Mouse (Mus musculus): ENCODE data around the gene Dnase1l3. TPM values are rescaled to one million over a fixed set of nuclear protein-coding genes. Genes with fewer than 3 reads are reported as not detected.

Dnase1l3 gene
- polyA plus RNA-seq, 1 experiment from 2014 or later: 2.5 TPM

- Histone ChIP-seq H3K36me3 (ENCODE audit: control insufficient read depth, insufficient read depth) (no peaks in the 10 kb centered on the region), H3K9me3 (ENCODE audit: control insufficient read depth) (no peaks in the 10 kb centered on the region), H3K27ac (ENCODE audit: low read depth, low read length) (no peak overlapping the region), H3K9ac (ENCODE audit: low read depth, low read length) (no peak overlapping the region), H3K4me3 (ENCODE audit: low read depth, low read length) (no peak overlapping the region), H3K4me2 (replicated peaks; ENCODE audit: low read depth) (no peak overlapping the region), H3K27me3 (replicated peaks; ENCODE audit: control insufficient read depth, insufficient read depth, low read length) (no peaks in the 10 kb centered on the region), H3K4me1 (replicated peaks; ENCODE audit: control insufficient read depth, insufficient read depth, low read length) (no peaks in the 10 kb centered on the region; the same call in 1 of the 2 replicates)
- no peak for TF ChIP-seq CTCF (IDR thresholded peaks at IDR 0.05; ENCODE audit: low read depth)
- no peak for ATAC-seq
- WGBS: 97% methylated on average over 1 of the region's 1 CpGs
Measured at GRCm38 (mm10) chr14:8020011-8020410, 25.6 kb upstream of the Dnase1l3 start.

GRCm38 (mm10) chr14:8016951-8017350 is 22.6 kb upstream of the Dnase1l3 start:
- H3K27ac ChIP-seq (ENCODE audit: low read depth, low read length): peak overlapping the region; percentile 3; the same call in 1 of the 2 replicates
- WGBS: 66% methylated on average over 1 of the region's 1 CpGs
- H3K27me3 ChIP-seq (replicated peaks; ENCODE audit: control insufficient read depth, insufficient read depth, low read length): no peaks in the 10 kb centered on the region
- H3K9ac ChIP-seq (ENCODE audit: low read depth, low read length): no peak overlapping the region
- no peaks in the 10 kb centered on the region for H3K36me3 ChIP-seq (ENCODE audit: control insufficient read depth, insufficient read depth)
- no peak for ATAC-seq
- H3K4me2 ChIP-seq (replicated peaks; ENCODE audit: low read depth): no peak overlapping the region
- no peak overlapping the region for H3K4me3 ChIP-seq (ENCODE audit: low read depth, low read length)
- TF ChIP-seq CTCF (IDR thresholded peaks at IDR 0.05; ENCODE audit: low read depth): no peak
- H3K4me1 ChIP-seq (replicated peaks; ENCODE audit: control insufficient read depth, insufficient read depth, low read length): no peaks in the 10 kb centered on the region; the same call in 1 of the 2 replicates
- H3K9me3 ChIP-seq (ENCODE audit: control insufficient read depth): no peaks in the 10 kb centered on the region

- Histone ChIP-seq H3K4me2 (replicated peaks; ENCODE audit: low read depth) (peak overlapping the region; percentile 43), H3K4me3 (ENCODE audit: low read depth, low read length) (no peak overlapping the region), H3K27ac (ENCODE audit: low read depth, low read length) (peak overlapping the region; percentile 3; the same call in 1 of the 2 replicates), H3K9ac (ENCODE audit: low read depth, low read length) (no peak overlapping the region), H3K27me3 (replicated peaks; ENCODE audit: control insufficient read depth, insufficient read depth, low read length) (no peaks in the 10 kb centered on the region), H3K4me1 (replicated peaks; ENCODE audit: control insufficient read depth, insufficient read depth, low read length) (no peaks in the 10 kb centered on the region; the same call in 1 of the 2 replicates), H3K36me3 (ENCODE audit: control insufficient read depth, insufficient read depth) (no peaks in the 10 kb centered on the region), H3K9me3 (ENCODE audit: control insufficient read depth) (no peaks in the 10 kb centered on the region)
- no peak for TF ChIP-seq CTCF (IDR thresholded peaks at IDR 0.05; ENCODE audit: low read depth)
- 41% methylated on average over 6 of the region's 6 CpGs for WGBS
- peak; percentile 87 for ATAC-seq
Measured at GRCm38 (mm10) chr14:8016276-8016675, 21.9 kb upstream of the Dnase1l3 start.

GRCm38 (mm10) chr14:8015756-8016155 is 21.4 kb upstream of the Dnase1l3 start:
- no peaks in the 10 kb centered on the region for H3K36me3 ChIP-seq (ENCODE audit: control insufficient read depth, insufficient read depth)
- H3K9me3 ChIP-seq (ENCODE audit: control insufficient read depth): no peaks in the 10 kb centered on the region
- H3K27me3 ChIP-seq (replicated peaks; ENCODE audit: control insufficient read depth, insufficient read depth, low read length): no peaks in the 10 kb centered on the region
- no peak for ATAC-seq
- no peak overlapping the region for H3K9ac ChIP-seq (ENCODE audit: low read depth, low read length)
- H3K27ac ChIP-seq (ENCODE audit: low read depth, low read length): no peak overlapping the region
- no peak overlapping the region for H3K4me3 ChIP-seq (ENCODE audit: low read depth, low read length)
- no peak for TF ChIP-seq CTCF (IDR thresholded peaks at IDR 0.05; ENCODE audit: low read depth)
- no peaks in the 10 kb centered on the region; the same call in 1 of the 2 replicates for H3K4me1 ChIP-seq (replicated peaks; ENCODE audit: control insufficient read depth, insufficient read depth, low read length)
- H3K4me2 ChIP-seq (replicated peaks; ENCODE audit: low read depth): peak overlapping the region; percentile 43
- WGBS: 87% methylated on average over 6 of the region's 6 CpGs

- ATAC-seq: no peak
Measured at GRCm38 (mm10) chr14:8011938-8012337, 17.6 kb upstream of the Dnase1l3 start.

GRCm38 (mm10) chr14:8011297-8011696 is 16.9 kb upstream of the Dnase1l3 start:
- no peak overlapping the region for H3K27ac ChIP-seq (ENCODE audit: low read depth, low read length)
- no peaks in the 10 kb centered on the region for H3K27me3 ChIP-seq (replicated peaks; ENCODE audit: control insufficient read depth, insufficient read depth, low read length)
- no peak overlapping the region for H3K9ac ChIP-seq (ENCODE audit: low read depth, low read length)
- H3K9me3 ChIP-seq (ENCODE audit: control insufficient read depth): no peaks in the 10 kb centered on the region
- ATAC-seq: no peak
- no peaks in the 10 kb centered on the region for H3K36me3 ChIP-seq (ENCODE audit: control insufficient read depth, insufficient read depth)
- no peaks in the 10 kb centered on the region; the same call in 1 of the 2 replicates for H3K4me1 ChIP-seq (replicated peaks; ENCODE audit: control insufficient read depth, insufficient read depth, low read length)
- no peak overlapping the region for H3K4me3 ChIP-seq (ENCODE audit: low read depth, low read length)
- WGBS: 59% methylated on average over 2 of the region's 2 CpGs
- H3K4me2 ChIP-seq (replicated peaks; ENCODE audit: low read depth): no peak overlapping the region
- TF ChIP-seq CTCF (IDR thresholded peaks at IDR 0.05; ENCODE audit: low read depth): no peak

More at GRCm38 (mm10) chr14:8011938-8012337, 17.6 kb upstream of the Dnase1l3 start:
- no peaks in the 10 kb centered on the region for H3K9me3 ChIP-seq (ENCODE audit: control insufficient read depth)
- WGBS: 86% methylated on average over 6 of the region's 6 CpGs
- no peaks in the 10 kb centered on the region for H3K36me3 ChIP-seq (ENCODE audit: control insufficient read depth, insufficient read depth)
- no peak overlapping the region for H3K4me2 ChIP-seq (replicated peaks; ENCODE audit: low read depth)
- no peaks in the 10 kb centered on the region for H3K27me3 ChIP-seq (replicated peaks; ENCODE audit: control insufficient read depth, insufficient read depth, low read length)
- H3K9ac ChIP-seq (ENCODE audit: low read depth, low read length): no peak overlapping the region
- H3K4me1 ChIP-seq (replicated peaks; ENCODE audit: control insufficient read depth, insufficient read depth, low read length): no peaks in the 10 kb centered on the region; the same call in 1 of the 2 replicates
- H3K27ac ChIP-seq (ENCODE audit: low read depth, low read length): no peak overlapping the region
- no peak overlapping the region for H3K4me3 ChIP-seq (ENCODE audit: low read depth, low read length)
- no peak for TF ChIP-seq CTCF (IDR thresholded peaks at IDR 0.05; ENCODE audit: low read depth)

- Histone ChIP-seq H3K4me1 (replicated peaks; ENCODE audit: control insufficient read depth, insufficient read depth, low read length) (no peaks in the 10 kb centered on the region; the same call in 1 of the 2 replicates), H3K36me3 (ENCODE audit: control insufficient read depth, insufficient read depth) (no peaks in the 10 kb centered on the region), H3K9me3 (ENCODE audit: control insufficient read depth) (no peaks in the 10 kb centered on the region), H3K4me3 (ENCODE audit: low read depth, low read length) (no peak overlapping the region), H3K27me3 (replicated peaks; ENCODE audit: control insufficient read depth, insufficient read depth, low read length) (no peaks in the 10 kb centered on the region), H3K9ac (ENCODE audit: low read depth, low read length) (no peak overlapping the region), H3K27ac (ENCODE audit: low read depth, low read length) (no peak overlapping the region), H3K4me2 (replicated peaks; ENCODE audit: low read depth) (no peak overlapping the region)
- no peak for TF ChIP-seq CTCF (IDR thresholded peaks at IDR 0.05; ENCODE audit: low read depth)
- no peak for ATAC-seq
- WGBS: 91% methylated on average over 10 of the region's 10 CpGs
Measured at GRCm38 (mm10) chr14:8007923-8008322, 13.6 kb upstream of the Dnase1l3 start.
